Mouse (Mus musculus) megakaryocyte, embryonic 14.5 days (primary cell): ENCODE results near the gene Dixdc1.

Experiments used
- FLI1 ChIP-seq: IDR thresholded peaks from 2 replicates; pipeline ENCODE4 v1.6.1; 2012; ENCODE audit warnings: low read length, inconsistent platforms, mixed read lengths
- GATA1 ChIP-seq: IDR thresholded peaks from 3 replicates; pipeline ENCODE4 v1.6.1; 2012; ENCODE audit warnings: mixed read lengths, low read length, inconsistent platforms, borderline replicate concordance

DNA sequence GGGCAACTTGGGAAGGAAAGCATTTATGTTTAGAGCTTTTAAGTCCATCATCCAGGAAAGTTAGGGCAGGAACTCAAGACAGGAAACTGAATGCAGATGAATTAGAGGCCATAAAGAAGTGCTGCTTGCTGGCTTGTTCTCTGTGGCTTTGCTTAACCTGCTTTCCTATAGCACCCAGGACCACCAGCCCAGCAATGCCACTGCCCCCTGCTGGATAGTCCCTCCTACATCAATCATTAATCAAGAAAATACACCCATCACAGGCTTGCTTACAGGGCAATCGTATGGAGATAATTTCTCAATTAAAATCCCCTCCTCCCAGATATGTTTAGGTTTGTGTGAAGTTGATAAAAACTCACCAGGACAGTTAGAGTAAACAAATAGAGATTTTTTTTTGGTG, 24.0 kb upstream of the Dixdc1 start:
- TF ChIP-seq GATA1 (no peak), FLI1 (no peak)
